Mouse (Mus musculus): ENCODE results near the gene Tgfbr1.
"Not testable (repeated sequence)": the region's sequence is repeated elsewhere in the genome, so short reads cannot be mapped to it uniquely, and the experiment has no call there.

The Tgfbr1 gene

GRCm38 (mm10) chr4:47347022-47347421, 6.0 kb upstream of the Tgfbr1 start:
- DNase-seq (ENCODE audit: inconsistent ontology term) = no peak

GRCm38 (mm10) chr4:47349759-47350158, 3.3 kb upstream of the Tgfbr1 start:
- DNase-seq (ENCODE audit: inconsistent ontology term) = peak; percentile 51

- no peak for DNase-seq (ENCODE audit: inconsistent ontology term)
Measured at GRCm38 (mm10) chr4:47351386-47352049, 1.5 kb upstream of the Tgfbr1 start.

- peak; percentile 74 for DNase-seq (ENCODE audit: inconsistent ontology term)
Measured at GRCm38 (mm10) chr4:47352061-47352661, 861 bp upstream of the Tgfbr1 start.

DNA sequence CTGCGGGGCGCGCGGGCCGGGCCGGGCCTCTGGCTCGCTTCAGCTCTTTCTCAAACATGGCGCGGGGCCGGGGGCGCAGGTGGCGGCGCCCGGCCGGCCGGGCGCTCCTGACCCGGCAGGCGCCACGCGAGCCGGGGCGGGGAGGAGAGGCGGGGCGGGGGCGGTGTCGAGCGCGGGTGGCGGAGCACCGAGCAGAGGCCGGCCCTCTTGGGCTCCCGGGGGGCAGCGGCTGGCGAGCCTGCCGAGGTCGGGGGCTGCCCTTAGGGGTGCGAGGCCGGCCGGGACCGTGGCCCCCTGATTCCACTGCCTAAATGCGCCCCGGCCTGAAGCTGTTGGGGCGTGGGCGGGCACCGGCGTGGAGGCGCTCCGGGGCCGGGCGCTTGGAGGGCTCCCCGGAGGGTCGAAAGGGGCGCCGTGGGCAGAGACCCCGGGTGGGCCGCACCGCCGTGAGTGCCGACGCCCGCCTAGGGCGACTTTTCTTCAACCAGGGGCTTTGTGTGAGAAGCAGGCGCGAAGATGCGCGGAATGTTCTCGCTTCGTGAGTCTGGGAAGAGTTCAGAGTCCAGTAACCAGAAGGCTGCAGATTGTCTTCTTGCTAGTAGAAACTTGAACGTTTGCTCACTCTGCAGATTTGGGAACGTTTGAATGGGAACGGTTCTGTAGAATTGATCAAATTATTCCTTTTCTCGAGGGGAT, 542 bp downstream of the Tgfbr1 start:
- no peak for DNase-seq (ENCODE audit: inconsistent ontology term)

DNA sequence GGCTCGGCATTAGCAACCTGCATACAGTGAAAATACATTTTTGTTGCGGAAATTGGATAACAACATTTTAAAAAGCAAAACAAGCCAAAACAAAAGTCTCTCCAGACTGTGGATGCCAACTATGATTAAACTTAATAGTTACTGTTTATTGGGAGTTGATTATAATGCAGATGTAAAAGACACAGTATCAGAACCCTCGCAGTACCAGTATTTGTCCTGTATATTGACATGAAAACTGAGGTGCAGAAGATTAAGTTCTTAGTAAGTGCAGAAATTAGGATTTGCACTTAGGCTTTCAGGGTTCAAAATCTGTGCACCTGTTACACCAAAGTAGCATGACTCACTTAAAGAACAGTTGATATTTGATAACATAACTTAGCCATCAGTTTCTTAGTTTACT, 1.3 kb downstream of the Tgfbr1 start:
- no peak for DNase-seq (ENCODE audit: inconsistent ontology term)

- no peak for DNase-seq (ENCODE audit: inconsistent ontology term)
Measured at GRCm38 (mm10) chr4:47362662-47363061, 9.6 kb downstream of the Tgfbr1 start.

GRCm38 (mm10) chr4:47363134-47363533, 10.1 kb downstream of the Tgfbr1 start:
- DNase-seq (ENCODE audit: inconsistent ontology term) = no peak

DNA sequence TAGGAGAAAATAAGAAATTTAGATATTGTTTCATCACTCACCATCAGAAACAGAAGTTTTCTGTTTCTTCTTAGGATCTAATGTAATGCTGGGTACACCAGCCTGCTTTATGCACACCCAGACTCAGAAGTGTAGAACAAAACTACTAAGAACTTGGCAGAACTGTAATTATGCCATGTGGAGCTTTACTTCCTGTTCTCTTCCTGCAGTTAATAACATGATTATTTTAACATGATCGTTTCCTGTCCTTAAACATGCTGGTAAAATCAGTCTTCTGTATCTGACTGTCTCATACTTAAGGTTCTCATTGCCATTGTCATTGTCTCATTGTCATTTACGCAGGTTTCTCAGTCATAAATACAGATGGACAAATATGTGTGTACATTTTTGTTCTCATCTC, 15.7 kb downstream of the Tgfbr1 start:
- DNase-seq (ENCODE audit: inconsistent ontology term) = no peak

DNA sequence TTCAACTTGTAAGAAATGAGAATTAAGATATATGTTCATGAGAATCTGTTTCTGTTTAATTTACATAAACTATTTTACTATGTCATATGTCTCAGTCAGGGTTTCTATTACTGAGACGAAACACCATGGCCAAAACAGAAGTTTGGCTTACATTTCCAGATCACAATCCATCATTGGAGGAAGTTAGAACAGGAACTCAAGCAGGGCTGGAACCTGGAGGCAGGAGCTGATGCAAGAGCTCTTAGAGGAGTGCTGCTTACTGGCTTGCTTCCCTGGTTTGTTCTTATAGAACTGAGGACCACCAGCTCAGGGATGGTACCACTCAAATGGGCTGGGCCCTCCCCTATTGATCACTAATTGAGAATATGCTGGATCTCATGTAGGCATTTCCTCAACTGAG, 25.7 kb downstream of the Tgfbr1 start:
- no peak for DNase-seq (ENCODE audit: inconsistent ontology term)

- DNase-seq (ENCODE audit: inconsistent ontology term) = no peak
Measured at GRCm38 (mm10) chr4:47382426-47382825, 29.4 kb downstream of the Tgfbr1 start.

- not testable (repeated sequence) for DNase-seq (ENCODE audit: inconsistent ontology term)
Measured at GRCm38 (mm10) chr4:47391926-47392325, 38.9 kb downstream of the Tgfbr1 start.

GRCm38 (mm10) chr4:47396251-47396650, 43.2 kb downstream of the Tgfbr1 start:
- DNase-seq (ENCODE audit: inconsistent ontology term) = no peak

DNA sequence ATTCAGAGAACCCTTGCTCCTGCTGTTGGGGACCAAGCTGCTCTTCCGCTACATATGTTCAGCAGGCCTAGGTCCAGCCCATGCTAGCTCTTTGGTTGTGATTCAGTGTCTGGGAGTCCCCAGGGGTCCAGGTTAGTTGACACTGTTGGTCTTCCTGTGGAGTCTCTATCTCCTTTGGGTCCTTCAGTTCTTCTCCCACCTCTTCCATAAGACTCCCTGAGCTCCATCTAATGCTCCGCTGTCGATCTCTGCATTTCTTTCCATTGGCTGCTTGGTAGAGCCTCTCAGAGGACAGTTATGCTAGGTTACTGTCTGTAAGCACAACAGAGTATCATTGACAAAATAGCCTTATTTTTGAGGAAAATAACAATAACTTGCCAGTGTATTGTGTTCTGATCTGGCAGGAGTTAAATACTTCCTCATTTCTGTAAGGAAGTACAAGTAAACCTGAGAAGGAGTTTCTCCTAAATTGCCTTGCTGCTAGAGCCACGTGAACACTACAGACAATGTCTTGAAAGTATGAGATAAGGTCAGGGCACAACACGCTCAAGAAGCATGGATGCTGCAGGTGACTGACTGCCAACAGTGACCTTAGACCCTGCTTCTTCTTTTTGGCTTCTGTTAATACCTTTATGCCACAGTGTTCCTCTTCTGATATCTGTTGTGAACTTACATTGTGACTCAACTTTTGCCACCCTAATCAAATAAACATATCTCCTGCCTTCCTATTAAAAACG, 45.1 kb downstream of the Tgfbr1 start:
- no peak for DNase-seq (ENCODE audit: inconsistent ontology term)

DNA sequence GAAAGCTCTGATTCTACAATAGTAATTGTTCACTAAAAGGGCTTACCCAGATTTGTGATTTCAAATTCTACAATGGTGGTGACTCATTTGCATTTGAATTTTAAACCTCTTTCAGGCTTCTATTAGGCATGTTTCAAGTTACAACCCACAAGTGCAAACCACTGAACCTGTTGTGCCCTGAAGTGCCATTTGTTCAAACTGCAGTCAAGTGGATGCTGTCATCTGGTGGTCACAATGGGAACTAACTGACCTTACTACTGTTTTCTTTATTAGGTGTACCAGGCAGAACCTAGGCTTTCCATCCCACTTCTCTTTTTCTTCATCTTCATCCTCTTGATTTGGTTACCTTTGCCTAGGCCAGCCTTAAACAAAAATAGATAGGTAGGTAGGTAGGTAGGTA, 46.8 kb downstream of the Tgfbr1 start:
- DNase-seq (ENCODE audit: inconsistent ontology term) = peak; percentile 58

GRCm38 (mm10) chr4:47400314-47400713, 47.3 kb downstream of the Tgfbr1 start:
- DNase-seq (ENCODE audit: inconsistent ontology term) = no peak

DNA sequence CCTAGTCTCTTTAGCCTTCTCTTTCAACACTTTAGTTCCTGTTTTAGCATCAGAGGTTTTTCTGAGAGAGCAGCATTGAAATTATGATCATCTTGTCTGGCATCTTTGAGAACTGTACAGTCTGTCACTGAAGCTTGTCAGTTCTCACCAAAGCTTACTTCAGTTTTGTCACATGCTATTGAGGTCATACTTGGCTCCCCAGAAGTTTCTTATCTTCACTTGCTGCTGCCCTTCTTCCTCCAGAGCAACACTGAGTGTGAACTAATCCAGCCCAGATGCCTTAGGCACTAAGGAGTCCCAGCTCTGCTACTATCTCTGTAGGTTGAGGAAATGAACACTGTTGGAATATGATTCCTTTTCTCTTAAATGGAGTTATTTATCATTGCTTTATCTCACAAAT, 49.2 kb downstream of the Tgfbr1 start:
- no peak for DNase-seq (ENCODE audit: inconsistent ontology term)

- no peak for DNase-seq (ENCODE audit: inconsistent ontology term)
Measured at GRCm38 (mm10) chr4:47404536-47404935, 51.5 kb downstream of the Tgfbr1 start.

GRCm38 (mm10) chr4:47407161-47407560, 54.1 kb downstream of the Tgfbr1 start:
- peak; percentile 60 for DNase-seq (ENCODE audit: inconsistent ontology term)

DNA sequence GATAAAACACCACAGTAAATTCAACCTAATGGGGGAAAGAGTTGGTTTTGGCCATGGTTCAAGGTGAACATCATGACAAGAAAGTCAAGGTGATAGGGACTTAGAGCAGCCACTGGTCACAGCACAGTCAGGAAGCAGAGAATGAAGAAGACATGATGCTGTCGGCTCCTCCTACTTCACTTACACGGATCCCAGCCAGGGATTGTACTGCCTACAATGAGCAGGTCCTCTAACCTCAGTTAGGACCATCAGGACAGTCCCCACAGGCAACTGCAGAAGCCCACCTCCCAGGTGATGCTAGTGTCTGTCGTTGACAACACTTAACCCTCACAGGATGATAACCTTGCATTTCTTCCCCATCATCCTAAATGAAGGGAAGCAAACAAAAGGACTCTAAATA, 64.8 kb downstream of the Tgfbr1 start:
- no peak for DNase-seq (ENCODE audit: inconsistent ontology term)

GRCm38 (mm10) chr4:47419268-47419973, 66.4 kb downstream of the Tgfbr1 start:
- DNase-seq (ENCODE audit: inconsistent ontology term) = peak; percentile 31

DNA sequence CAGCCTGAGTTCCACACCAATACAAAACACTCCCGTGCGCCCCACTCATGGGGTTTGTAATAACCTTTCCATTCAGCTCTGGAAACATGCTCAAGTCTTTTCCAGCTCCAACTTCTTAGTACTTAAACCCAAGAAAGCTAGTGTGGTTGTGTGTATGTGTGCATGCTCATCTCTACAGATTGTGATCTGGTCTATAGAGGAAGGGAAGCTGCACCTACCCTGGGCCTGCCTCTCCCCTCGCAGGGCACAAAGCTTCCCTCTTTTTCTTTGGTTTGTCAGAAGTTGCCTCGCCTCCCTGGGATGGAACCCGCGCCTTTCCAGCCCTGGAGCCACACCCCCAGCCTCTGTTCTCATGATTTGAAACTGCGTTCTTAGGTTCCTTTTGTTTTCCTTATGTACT, 67.2 kb downstream of the Tgfbr1 start:
- no peak for DNase-seq (ENCODE audit: inconsistent ontology term)

All from Muller cell, postnatal 12 days (primary cell).